Mouse (Mus musculus): ENCODE measurements at regions not wholly inside any gene's neighbourhood (a gene's known extent, or its start where the extent isn't known, plus 50 kb on each side); places are given as distances from the start of the nearest gene placed in this dataset.

GRCm38 (mm10) chr5:129256136-129256535 lies 159.6 kb downstream of the Adgrd1 start:
- Histone ChIP-seq H3K4me3 (ENCODE audit: insufficient read depth, poor library complexity, severe bottlenecking) (no peak overlapping the region), H3K36me3 (ENCODE audit: control insufficient read depth, insufficient read depth) (no peaks in the 10 kb centered on the region), H3K79me2 (ENCODE audit: control insufficient read depth, insufficient read depth) (no peaks in the 10 kb centered on the region), H3K27me3 (ENCODE audit: control insufficient read depth, insufficient read depth, insufficient read length) (no peaks in the 10 kb centered on the region), H3ac (ENCODE audit: control insufficient read depth, insufficient read length, low read depth) (no peak overlapping the region), H3K79me3 (ENCODE audit: low read depth) (no peaks in the 10 kb centered on the region)
- TF ChIP-seq FOSL1 (IDR thresholded peaks at IDR 0.05; ENCODE audit: insufficient read depth, low read length, poor library complexity, severe bottlenecking) = no peak
- TF ChIP-seq MAX (IDR thresholded peaks at IDR 0.05) = no peak
- TF ChIP-seq CEBPB (IDR thresholded peaks at IDR 0.05; ENCODE audit: low read depth) = no peak
- no peak for TF ChIP-seq MYOG (IDR thresholded peaks at IDR 0.05; ENCODE audit: control insufficient read depth, extremely low read depth, insufficient read length)
- no peak for TF ChIP-seq USF1 (IDR thresholded peaks at IDR 0.05; ENCODE audit: low read depth)

GRCm38 (mm10) chr5:129257206-129257605 lies 160.7 kb downstream of the Adgrd1 start:
- no peak for TF ChIP-seq MAX (IDR thresholded peaks at IDR 0.05)
- no peak for TF ChIP-seq CTCF (IDR thresholded peaks at IDR 0.05; ENCODE audit: control insufficient read depth, insufficient read depth, insufficient read length)
- TF ChIP-seq CEBPB (IDR thresholded peaks at IDR 0.05; ENCODE audit: low read depth) = no peak
- TF ChIP-seq MYOD1 (IDR thresholded peaks at IDR 0.05; ENCODE audit: control insufficient read depth, insufficient read length, low read depth) = no peak
- TF ChIP-seq FOSL1 (IDR thresholded peaks at IDR 0.05; ENCODE audit: insufficient read depth, low read length, poor library complexity, severe bottlenecking) = no peak
- no peak for TF ChIP-seq USF1 (IDR thresholded peaks at IDR 0.05; ENCODE audit: low read depth)
- no peak for TF ChIP-seq MYOG (IDR thresholded peaks at IDR 0.05; ENCODE audit: control insufficient read depth, extremely low read depth, insufficient read length)
- H3K79me3 ChIP-seq (ENCODE audit: low read depth) = no peaks in the 10 kb centered on the region
- H3K4me3 ChIP-seq (ENCODE audit: insufficient read depth, poor library complexity, severe bottlenecking) = no peak overlapping the region
- H3K79me2 ChIP-seq (ENCODE audit: control insufficient read depth, insufficient read depth) = no peaks in the 10 kb centered on the region
- no peaks in the 10 kb centered on the region for H3K36me3 ChIP-seq (ENCODE audit: control insufficient read depth, insufficient read depth)
- no peak overlapping the region for H3ac ChIP-seq (ENCODE audit: control insufficient read depth, insufficient read length, low read depth)
- no peaks in the 10 kb centered on the region for H3K27me3 ChIP-seq (ENCODE audit: control insufficient read depth, insufficient read depth, insufficient read length)

- Histone ChIP-seq H3K79me2 (ENCODE audit: control insufficient read depth, insufficient read depth) (no peaks in the 10 kb centered on the region), H3K27me3 (ENCODE audit: control insufficient read depth, insufficient read depth, insufficient read length) (peaks cover 10% of the 10 kb centered on the region), H3K79me3 (ENCODE audit: low read depth) (no peaks in the 10 kb centered on the region), H3K36me3 (ENCODE audit: control insufficient read depth, insufficient read depth) (no peaks in the 10 kb centered on the region), H3ac (ENCODE audit: control insufficient read depth, insufficient read length, low read depth) (no peak overlapping the region), H3K4me3 (ENCODE audit: insufficient read depth, poor library complexity, severe bottlenecking) (no peak overlapping the region)
- TF ChIP-seq FOSL1 (IDR thresholded peaks at IDR 0.05; ENCODE audit: insufficient read depth, low read length, poor library complexity, severe bottlenecking) (no peak), CEBPB (IDR thresholded peaks at IDR 0.05; ENCODE audit: low read depth) (no peak), MAX (IDR thresholded peaks at IDR 0.05) (no peak), CTCF (IDR thresholded peaks at IDR 0.05; ENCODE audit: control insufficient read depth, insufficient read depth, insufficient read length) (no peak), USF1 (IDR thresholded peaks at IDR 0.05; ENCODE audit: low read depth) (no peak), MYOD1 (IDR thresholded peaks at IDR 0.05; ENCODE audit: control insufficient read depth, insufficient read length, low read depth) (no peak), MYOG (IDR thresholded peaks at IDR 0.05; ENCODE audit: control insufficient read depth, extremely low read depth, insufficient read length) (no peak)
These were observed 164.1 kb downstream of the Adgrd1 start for GRCm38 (mm10) chr5:129260689-129261088.

- TF ChIP-seq MYOD1 (IDR thresholded peaks at IDR 0.05; ENCODE audit: control insufficient read depth, insufficient read length, low read depth) (no peak), FOSL1 (IDR thresholded peaks at IDR 0.05; ENCODE audit: insufficient read depth, low read length, poor library complexity, severe bottlenecking) (no peak), MAX (IDR thresholded peaks at IDR 0.05) (no peak), USF1 (IDR thresholded peaks at IDR 0.05; ENCODE audit: low read depth) (no peak), CTCF (IDR thresholded peaks at IDR 0.05; ENCODE audit: control insufficient read depth, insufficient read depth, insufficient read length) (no peak), CEBPB (IDR thresholded peaks at IDR 0.05; ENCODE audit: low read depth) (no peak), MYOG (IDR thresholded peaks at IDR 0.05; ENCODE audit: control insufficient read depth, extremely low read depth, insufficient read length) (no peak)
- no peak overlapping the region for H3ac ChIP-seq (ENCODE audit: control insufficient read depth, insufficient read length, low read depth)
- H3K4me3 ChIP-seq (ENCODE audit: insufficient read depth, poor library complexity, severe bottlenecking) = no peak overlapping the region
- H3K36me3 ChIP-seq (ENCODE audit: control insufficient read depth, insufficient read depth) = no peaks in the 10 kb centered on the region
- peaks cover 15% of the 10 kb centered on the region for H3K27me3 ChIP-seq (ENCODE audit: control insufficient read depth, insufficient read depth, insufficient read length)
- H3K79me3 ChIP-seq (ENCODE audit: low read depth) = no peaks in the 10 kb centered on the region
- no peaks in the 10 kb centered on the region for H3K79me2 ChIP-seq (ENCODE audit: control insufficient read depth, insufficient read depth)
These were observed 166.6 kb downstream of the Adgrd1 start for GRCm38 (mm10) chr5:129263118-129263517.

- Histone ChIP-seq H3K36me3 (ENCODE audit: control insufficient read depth, insufficient read depth) (no peaks in the 10 kb centered on the region), H3K27me3 (ENCODE audit: control insufficient read depth, insufficient read depth, insufficient read length) (peaks cover 27% of the 10 kb centered on the region), H3K4me3 (ENCODE audit: insufficient read depth, poor library complexity, severe bottlenecking) (no peak overlapping the region), H3K79me3 (ENCODE audit: low read depth) (no peaks in the 10 kb centered on the region), H3K79me2 (ENCODE audit: control insufficient read depth, insufficient read depth) (no peaks in the 10 kb centered on the region), H3ac (ENCODE audit: control insufficient read depth, insufficient read length, low read depth) (no peak overlapping the region)
- no peak for TF ChIP-seq MAX (IDR thresholded peaks at IDR 0.05)
- no peak for TF ChIP-seq CTCF (IDR thresholded peaks at IDR 0.05; ENCODE audit: control insufficient read depth, insufficient read depth, insufficient read length)
- TF ChIP-seq CEBPB (IDR thresholded peaks at IDR 0.05; ENCODE audit: low read depth) = no peak
- TF ChIP-seq FOSL1 (IDR thresholded peaks at IDR 0.05; ENCODE audit: insufficient read depth, low read length, poor library complexity, severe bottlenecking) = no peak
- TF ChIP-seq USF1 (IDR thresholded peaks at IDR 0.05; ENCODE audit: low read depth) = no peak
These were observed 167.8 kb downstream of the Adgrd1 start for GRCm38 (mm10) chr5:129264363-129264762.

GRCm38 (mm10) chr5:129268456-129268855 lies 171.9 kb downstream of the Adgrd1 start:
- H3K36me3 ChIP-seq (ENCODE audit: control insufficient read depth, insufficient read depth) = no peaks in the 10 kb centered on the region
- no peaks in the 10 kb centered on the region for H3K79me2 ChIP-seq (ENCODE audit: control insufficient read depth, insufficient read depth)
- TF ChIP-seq CEBPB (IDR thresholded peaks at IDR 0.05; ENCODE audit: low read depth) (no peak), USF1 (IDR thresholded peaks at IDR 0.05; ENCODE audit: low read depth) (no peak), CTCF (IDR thresholded peaks at IDR 0.05; ENCODE audit: control insufficient read depth, insufficient read depth, insufficient read length) (no peak), MAX (IDR thresholded peaks at IDR 0.05) (no peak), MYOD1 (IDR thresholded peaks at IDR 0.05; ENCODE audit: control insufficient read depth, insufficient read length, low read depth) (no peak), FOSL1 (IDR thresholded peaks at IDR 0.05; ENCODE audit: insufficient read depth, low read length, poor library complexity, severe bottlenecking) (no peak), MYOG (IDR thresholded peaks at IDR 0.05; ENCODE audit: control insufficient read depth, extremely low read depth, insufficient read length) (no peak)
- no peak overlapping the region for H3K4me3 ChIP-seq (ENCODE audit: insufficient read depth, poor library complexity, severe bottlenecking)
- no peaks in the 10 kb centered on the region for H3K79me3 ChIP-seq (ENCODE audit: low read depth)
- H3ac ChIP-seq (ENCODE audit: control insufficient read depth, insufficient read length, low read depth) = no peak overlapping the region
- H3K27me3 ChIP-seq (ENCODE audit: control insufficient read depth, insufficient read depth, insufficient read length) = peaks cover 48% of the 10 kb centered on the region

All from C2C12 (cell line).